Mouse (Mus musculus) brown adipose tissue, adult 24 weeks (tissue): ENCODE results near the gene Scn1b. TPM values are rescaled to one million over a fixed set of nuclear protein-coding genes. Genes with fewer than 3 reads are reported as not detected.

ENCODE experiments used
- H3K27ac ChIP-seq: fragments of 200-500 bp; replicated peaks from 2 replicates; pipeline ENCODE4 v1.5.1; 2012; ENCODE audit warnings: low read depth, mild to moderate bottlenecking, low read length
- H3K4me1 ChIP-seq: fragments of 200-500 bp; 2 replicates; pipeline ENCODE4 v1.6.1; 2012; ENCODE audit warnings: low read length, mixed read lengths; ENCODE audit not compliant: control insufficient read depth, insufficient read depth, insufficient read length
- H3K4me3 ChIP-seq: fragments of 200-500 bp; 2 replicates; pipeline ENCODE4 v1.5.1; 2012; ENCODE audit warnings: low read depth, mild to moderate bottlenecking, low read length, moderate library complexity; ENCODE audit not compliant: insufficient read depth
- polyA plus RNA-seq: library from polyadenylated mRNA; stranded (reverse); fragments of >200 nt; gene quantifications from 2 replicates; pipeline ENCODE4 v1.2.4, GENCODE M21; 2012; ENCODE audit not compliant: missing spikeins, insufficient read depth, insufficient read length

Scn1b gene
- 25.9 and 30.4 TPM in 2 replicates for polyA plus RNA-seq

GRCm38 (mm10) chr7:31126851-31127724, at the start of gene Scn1b:
Gene Scn1b, minus strand, starts transcription at chr7:31127003.
- H3K27ac ChIP-seq = peak within 1 kb of the TSS; percentile 10; the same call in 1 of the 2 replicates
- H3K4me1 ChIP-seq = no peaks in the 10 kb centered on the region
- H3K4me3 ChIP-seq = peak within 1 kb of the TSS; percentile 59

- Histone ChIP-seq H3K4me1 (no peaks in the 10 kb centered on the region), H3K27ac (no peak overlapping the region), H3K4me3 (no peak overlapping the region)
Measured at GRCm38 (mm10) chr7:31175096-31175495, 48.3 kb upstream of the Scn1b start.

DNA sequence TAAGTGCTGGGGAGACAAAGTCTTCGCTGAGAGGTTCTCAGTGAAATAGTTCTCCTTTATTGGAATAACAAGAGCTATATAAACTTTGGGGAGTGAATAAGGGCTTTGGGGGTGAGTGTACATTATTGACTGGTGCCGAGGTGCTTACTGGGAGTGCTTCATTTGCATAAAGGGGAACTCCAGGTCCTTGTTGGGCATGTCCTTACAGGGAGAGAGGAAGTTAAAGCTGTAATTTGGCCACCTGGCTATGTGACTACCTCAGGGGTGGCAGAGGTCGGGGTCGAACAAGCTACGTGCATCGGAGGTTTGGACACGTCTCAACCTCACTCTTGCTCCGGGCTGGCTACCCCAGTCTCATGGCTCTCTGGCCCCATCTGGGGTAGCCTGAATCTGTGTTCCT, 47.7 kb upstream of the Scn1b start:
- Histone ChIP-seq H3K4me1 (no peaks in the 10 kb centered on the region), H3K4me3 (no peak overlapping the region), H3K27ac (no peak overlapping the region)

DNA sequence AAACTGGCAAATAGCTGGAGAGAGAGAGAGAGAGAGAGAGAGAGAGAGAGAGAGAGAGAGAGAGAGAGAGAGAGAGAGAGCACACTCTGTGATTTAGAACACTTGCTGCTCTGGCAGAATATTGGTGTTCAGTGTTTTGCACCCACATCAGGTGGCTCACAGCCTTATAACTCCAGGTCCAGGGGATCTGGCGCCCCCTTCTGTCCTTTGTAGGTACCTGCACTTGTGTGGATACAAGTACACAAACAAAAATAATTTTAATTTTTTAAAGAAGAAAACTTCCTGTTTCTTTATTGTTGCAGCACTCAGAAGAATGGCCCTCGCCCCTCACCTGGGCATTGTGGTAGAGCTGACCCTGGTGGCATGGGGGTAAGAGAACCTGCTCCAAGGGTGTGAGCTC, 45.4 kb upstream of the Scn1b start:
- Histone ChIP-seq H3K4me1 (no peaks in the 10 kb centered on the region), H3K4me3 (no peak overlapping the region), H3K27ac (no peak overlapping the region)

GRCm38 (mm10) chr7:31170520-31170919, 43.7 kb upstream of the Scn1b start:
- Histone ChIP-seq H3K27ac (no peak overlapping the region), H3K4me1 (no peaks in the 10 kb centered on the region), H3K4me3 (no peak overlapping the region)

GRCm38 (mm10) chr7:31168412-31168811, 41.6 kb upstream of the Scn1b start:
- no peaks in the 10 kb centered on the region for H3K4me1 ChIP-seq
- H3K27ac ChIP-seq = no peak overlapping the region
- H3K4me3 ChIP-seq = no peak overlapping the region

DNA sequence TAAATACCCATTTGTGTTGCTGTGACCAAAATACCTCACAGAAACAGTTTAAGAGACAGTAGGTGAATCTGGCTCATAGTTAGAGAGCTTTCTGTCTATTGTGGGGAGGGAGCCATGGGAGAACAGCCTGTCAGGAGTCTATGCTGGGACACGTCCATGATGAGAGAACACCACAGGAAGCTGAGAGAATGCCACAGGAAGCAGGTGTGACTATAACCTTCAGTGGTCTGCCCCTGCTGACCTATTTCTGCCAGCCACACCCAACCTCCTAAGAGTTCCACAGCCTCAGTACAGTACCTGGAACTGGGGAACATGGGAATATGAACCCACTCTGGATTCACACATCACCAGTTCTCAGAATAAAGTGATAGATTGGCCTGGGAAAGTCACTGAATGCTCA, 37.9 kb upstream of the Scn1b start:
- no peaks in the 10 kb centered on the region for H3K4me1 ChIP-seq
- H3K27ac ChIP-seq = peak overlapping the region; percentile 28; the same call in 1 of the 2 replicates

GRCm38 (mm10) chr7:31163666-31164577, 37.1 kb upstream of the Scn1b start:
- H3K27ac ChIP-seq = no peak overlapping the region
- no peaks in the 10 kb centered on the region for H3K4me1 ChIP-seq
- no peak overlapping the region for H3K4me3 ChIP-seq

More for the DNA sequence above, 37.9 kb upstream of the Scn1b start:
- H3K4me3 ChIP-seq = no peak overlapping the region

GRCm38 (mm10) chr7:31162324-31162723, 35.5 kb upstream of the Scn1b start:
- Histone ChIP-seq H3K27ac (0 out of 2 replicates have a peak overlapping the region, but pooled peaks have one; percentile 3), H3K4me1 (no peaks in the 10 kb centered on the region), H3K4me3 (no peak overlapping the region)

GRCm38 (mm10) chr7:31161831-31162230, 35.0 kb upstream of the Scn1b start:
- Histone ChIP-seq H3K4me3 (no peak overlapping the region), H3K27ac (no peak overlapping the region), H3K4me1 (no peaks in the 10 kb centered on the region)

DNA sequence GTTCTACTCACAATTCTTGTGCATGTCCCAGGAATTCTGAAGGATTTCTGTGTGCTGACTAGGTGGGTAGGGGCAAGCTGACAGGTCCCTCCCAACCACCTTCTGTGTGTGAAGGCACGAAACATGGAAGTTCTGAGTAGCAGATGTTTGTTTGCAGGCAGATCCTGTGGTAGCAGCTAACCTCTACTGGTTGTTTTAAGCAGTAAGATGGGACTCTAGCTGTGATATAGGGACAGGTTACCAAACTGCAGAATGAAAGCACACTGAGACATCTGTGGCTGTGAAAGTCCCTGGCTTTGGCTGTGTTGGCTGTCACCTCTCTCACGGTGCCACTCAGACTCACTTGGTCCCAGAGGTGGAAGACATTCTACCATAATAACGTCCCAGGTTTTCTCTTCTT, 34.4 kb upstream of the Scn1b start:
- H3K4me1 ChIP-seq = no peaks in the 10 kb centered on the region
- no peak overlapping the region for H3K4me3 ChIP-seq
- H3K27ac ChIP-seq = no peak overlapping the region

DNA sequence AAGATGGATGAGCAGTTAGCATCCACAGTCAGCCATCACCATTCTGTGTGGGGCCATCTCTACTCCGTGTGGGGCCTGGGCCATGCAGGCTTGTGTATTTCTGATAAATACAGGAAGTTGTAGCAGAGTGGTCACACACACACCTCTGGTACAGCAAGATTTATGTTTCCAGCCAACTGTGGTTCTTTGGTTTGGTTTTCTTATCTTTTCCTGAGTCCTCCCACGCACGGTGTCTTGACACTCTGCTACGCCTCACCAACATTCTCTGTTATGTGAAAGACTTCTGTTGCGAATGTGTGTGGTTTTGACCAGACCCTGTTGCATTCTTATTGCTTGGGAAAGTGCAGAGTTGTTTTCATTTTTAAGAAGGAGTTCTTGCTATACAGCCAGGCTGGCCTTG, 34.0 kb upstream of the Scn1b start:
- Histone ChIP-seq H3K4me3 (no peak overlapping the region), H3K27ac (no peak overlapping the region), H3K4me1 (peaks cover 2% of the 10 kb centered on the region; the same call in 1 of the 2 replicates)

DNA sequence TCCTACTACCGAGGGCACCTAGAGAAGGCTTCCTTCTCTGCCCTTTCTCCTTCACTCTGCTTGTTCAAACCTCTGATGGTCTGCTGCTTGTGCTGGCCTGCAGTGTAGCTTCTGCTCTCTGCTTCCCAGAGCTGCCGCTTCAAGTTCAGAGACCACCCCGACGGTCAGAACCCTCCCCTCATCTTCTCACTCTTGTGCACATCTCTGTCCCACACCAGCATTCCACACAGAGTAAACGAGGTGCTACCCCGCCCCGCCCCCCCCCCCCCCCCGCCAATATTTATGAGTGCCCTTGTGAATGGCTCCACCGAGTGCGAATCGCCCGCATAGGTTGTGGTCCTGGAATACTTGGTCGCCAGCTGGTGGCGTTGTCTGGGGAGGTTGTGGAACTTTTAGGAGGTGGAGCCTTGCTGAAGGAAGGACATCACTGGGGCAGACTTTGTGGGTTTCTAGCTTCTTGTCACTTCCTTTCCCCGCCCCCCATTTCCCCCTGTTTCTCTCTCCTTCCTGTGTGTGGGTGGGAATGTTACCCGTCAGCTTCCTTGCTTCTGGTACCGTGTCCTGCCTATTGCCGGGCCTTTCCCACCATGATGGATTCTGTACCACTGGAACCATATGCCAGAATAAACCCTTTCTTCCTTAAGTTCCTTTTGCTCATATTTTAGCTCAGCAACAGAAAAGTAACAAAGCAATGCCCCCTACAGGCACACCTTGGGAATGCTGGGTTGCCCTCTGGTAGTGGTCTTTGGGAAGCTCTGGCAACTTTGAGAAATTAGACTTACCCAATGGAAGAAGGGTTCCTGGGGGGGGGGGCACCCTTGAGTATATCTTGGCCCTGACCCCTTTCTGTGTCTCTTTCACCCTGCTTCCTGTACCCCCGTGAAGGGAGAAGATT, 29.5 kb upstream of the Scn1b start:
- Histone ChIP-seq H3K4me1 (peaks cover 8% of the 10 kb centered on the region), H3K27ac (peak overlapping the region; percentile 97), H3K4me3 (peak overlapping the region; percentile 30)

DNA sequence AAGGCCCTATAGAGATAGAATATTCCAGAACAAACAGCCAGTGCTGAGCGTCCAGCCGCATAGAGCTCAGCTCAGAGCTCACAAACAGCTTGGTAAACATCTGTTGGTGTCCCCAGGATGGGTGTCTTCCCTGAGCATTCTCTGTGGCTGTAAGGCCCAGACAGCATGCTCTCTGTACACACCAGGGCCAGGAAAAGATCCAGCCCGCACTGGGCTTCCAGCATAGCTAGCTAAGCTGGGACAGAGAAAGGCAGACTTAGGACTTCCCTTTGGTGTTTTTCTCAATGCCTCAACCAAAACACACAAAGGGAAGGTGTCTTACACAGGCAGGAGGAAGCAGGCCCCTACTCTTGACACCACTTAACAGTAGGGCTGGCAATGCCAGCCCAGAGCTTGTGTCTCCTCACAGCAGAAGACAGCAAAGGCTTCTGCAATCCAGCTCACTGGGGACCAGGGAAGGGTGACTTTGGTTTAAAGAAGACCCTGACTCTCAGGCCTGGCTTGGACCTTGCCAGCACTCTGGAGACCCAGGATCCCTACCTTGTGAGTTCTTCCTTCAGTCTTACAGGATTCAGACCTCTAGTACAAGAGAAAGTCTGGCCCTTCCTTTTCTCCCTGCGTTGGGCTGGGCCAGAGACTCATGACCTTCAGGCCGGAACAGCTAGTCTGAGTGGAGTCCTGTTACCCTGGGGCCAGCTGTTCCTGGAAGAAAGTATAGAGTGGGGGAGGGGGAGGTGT, 28.7 kb upstream of the Scn1b start, which contains the start of gene Gramd1a:
Gene Gramd1a (minus strand): TSS at position 601 of the 738 bp plus-strand sequence.
- peak within 1 kb of the TSS; percentile 97 for H3K27ac ChIP-seq
- H3K4me3 ChIP-seq = peak within 1 kb of the TSS; percentile 30
- H3K4me1 ChIP-seq = peaks cover 8% of the 10 kb centered on the region
